Mouse (Mus musculus) MEL (cell line): Measurements from ENCODE around the gene Ddx4. TPM values are rescaled to one million over a fixed set of nuclear protein-coding genes. Genes with fewer than 3 reads are reported as not detected.

Experiments used
- DNase-seq: peaks from one replicate; pipeline ENCODE4 v3.0.0; 2011; ENCODE audit warnings: low read depth, low spot score
- H3K27ac ChIP-seq: 2 replicates; pipeline ENCODE4 v1.5.1; 2012; ENCODE audit warnings: low read depth, mild to moderate bottlenecking, control low read depth, low read length, moderate library complexity; ENCODE audit not compliant: control insufficient read depth
- H3K27me3 ChIP-seq, 2 experiments: fragments of 150-350 bp in 1 of 2; sonication (generic) in 1 of 2; 2 replicates each; pipeline ENCODE4 v1.6.1; 2012; ENCODE audit warnings: low read length in 2 of 2, mild to moderate bottlenecking in 2 of 2, improper control_type of control experiment in 1 of 2, moderate library complexity in 1 of 2; ENCODE audit not compliant: insufficient read depth in 2 of 2, control insufficient read depth in 1 of 2
- H3K36me3 ChIP-seq, 2 experiments: 2 replicates each; pipeline ENCODE4 v1.6.1; 2012 to 2014; ENCODE audit warnings: low read length in 2 of 2, improper control_type of control experiment in 1 of 2, inconsistent platforms in 1 of 2, mild to moderate bottlenecking in 1 of 2; ENCODE audit not compliant: insufficient read depth in 2 of 2, control insufficient read depth in 1 of 2
- H3K4me1 ChIP-seq, 2 experiments: fragments of 150-350 bp in 1 of 2; sonication (generic) in 1 of 2; 2 replicates each; pipeline ENCODE4 v1.6.1; 2012; ENCODE audit warnings: low read length in 2 of 2, improper control_type of control experiment in 1 of 2, mild to moderate bottlenecking in 1 of 2; ENCODE audit not compliant: insufficient read depth in 2 of 2, control insufficient read depth in 1 of 2
- H3K4me3 ChIP-seq, 2 experiments: fragments of 150-350 bp in 1 of 2; sonication (generic) in 1 of 2; 2 replicates each; pipeline ENCODE4 v1.5.1; 2012; ENCODE audit warnings: low read depth in 2 of 2, low read length in 2 of 2, mild to moderate bottlenecking in 2 of 2, moderate library complexity in 2 of 2, control low read depth in 1 of 2, improper control_type of control experiment in 1 of 2; ENCODE audit not compliant: control insufficient read depth in 1 of 2, insufficient read depth in 1 of 2
- H3K79me2 ChIP-seq: 2 replicates; pipeline ENCODE4 v1.6.1; 2012; ENCODE audit warnings: mild to moderate bottlenecking, low read length, moderate library complexity; ENCODE audit not compliant: control insufficient read depth, poor library complexity, insufficient read depth
- H3K9ac ChIP-seq: 2 replicates; pipeline ENCODE4 v1.6.1; 2012; ENCODE audit warnings: low read depth, mild to moderate bottlenecking, control low read depth, low read length, moderate library complexity; ENCODE audit not compliant: control insufficient read depth, poor library complexity, severe bottlenecking
- H3K9me3 ChIP-seq: fragments of 150-350 bp; sonication (generic); replicated peaks from 2 replicates; pipeline ENCODE4 v1.6.1; 2012; ENCODE audit warnings: mild to moderate bottlenecking, low read length, improper control_type of control experiment, moderate library complexity; ENCODE audit not compliant: insufficient read depth
- BHLHE40 ChIP-seq: IDR thresholded peaks from 2 replicates; pipeline ENCODE4 v1.6.1; 2012; ENCODE audit warnings: low read depth, mild to moderate bottlenecking, inconsistent platforms, low read length, improper control_type of control experiment, borderline replicate concordance
- CHD1 ChIP-seq: IDR thresholded peaks from 2 replicates; pipeline ENCODE4 v1.6.1; 2012; ENCODE audit warnings: low read depth, mild to moderate bottlenecking, inconsistent platforms, low read length, improper control_type of control experiment
- CTCF ChIP-seq, 3 experiments: IDR thresholded peaks in 2 of 3; conservative IDR thresholded peaks in 1 of 3; 2 replicates each; pipeline ENCODE4 v1.5.1; 2011 to 2012; ENCODE audit warnings: low read length in 3 of 3, low read depth in 2 of 3, mild to moderate bottlenecking in 2 of 3, improper control_type of control experiment in 1 of 3, inconsistent platforms in 1 of 3, mixed read lengths in 1 of 3, moderate library complexity in 1 of 3; ENCODE audit not compliant: control insufficient read depth in 1 of 3, insufficient read depth in 1 of 3, poor library complexity in 1 of 3, severe bottlenecking in 1 of 3
- E2F4 ChIP-seq: IDR thresholded peaks from 2 replicates; pipeline ENCODE4 v1.6.1; 2011; ENCODE audit warnings: low read depth, low read length, improper control_type of control experiment, borderline replicate concordance
- ELF1 ChIP-seq: IDR thresholded peaks from 2 replicates; pipeline ENCODE4 v1.6.1; 2014; ENCODE audit warnings: low read depth, mild to moderate bottlenecking, inconsistent platforms, low read length, improper control_type of control experiment, moderate library complexity
- EP300 ChIP-seq, 2 experiments: IDR thresholded peaks; 2 replicates each; pipeline ENCODE4 v1.6.1; 2011; ENCODE audit warnings: improper control_type of control experiment in 2 of 2, low read length in 2 of 2, low read depth in 1 of 2, mild to moderate bottlenecking in 1 of 2
- ETS1 ChIP-seq: IDR thresholded peaks from 2 replicates; pipeline ENCODE4 v1.6.1; 2012; ENCODE audit warnings: low read depth, mild to moderate bottlenecking, inconsistent platforms, low read length, improper control_type of control experiment, moderate library complexity
- GATA1 ChIP-seq: IDR thresholded peaks from 2 replicates; pipeline ENCODE4 v1.6.1; 2011; ENCODE audit warnings: low read depth, low read length, improper control_type of control experiment
- HCFC1 ChIP-seq: IDR thresholded peaks from 2 replicates; pipeline ENCODE4 v1.6.1; 2012; ENCODE audit warnings: low read depth, mild to moderate bottlenecking, inconsistent platforms, low read length, improper control_type of control experiment, moderate library complexity
- KAT2A ChIP-seq: conservative IDR thresholded peaks from 2 replicates; pipeline ENCODE4 v1.6.1; 2012; ENCODE audit warnings: low read depth, low read length, improper control_type of control experiment, inconsistent platforms
- MAFK ChIP-seq: IDR thresholded peaks from 2 replicates; pipeline ENCODE4 v1.6.1; 2011; ENCODE audit warnings: low read depth, mild to moderate bottlenecking, low read length, improper control_type of control experiment, borderline replicate concordance
- MAX ChIP-seq: IDR thresholded peaks from 2 replicates; pipeline ENCODE4 v1.6.1; 2011; ENCODE audit warnings: low read length, improper control_type of control experiment
- MAZ ChIP-seq: IDR thresholded peaks from 2 replicates; pipeline ENCODE4 v1.6.1; 2012; ENCODE audit warnings: low read depth, mild to moderate bottlenecking, inconsistent platforms, low read length, improper control_type of control experiment
- MYB ChIP-seq: IDR thresholded peaks from 2 replicates; pipeline ENCODE4 v1.6.1; 2011; ENCODE audit warnings: mild to moderate bottlenecking, low read depth, low read length, improper control_type of control experiment
- NELFE ChIP-seq: IDR thresholded peaks from 2 replicates; pipeline ENCODE4 v1.6.1; 2011; ENCODE audit warnings: low read depth, low read length, improper control_type of control experiment
- NRF1 ChIP-seq: IDR thresholded peaks from 2 replicates; pipeline ENCODE4 v1.6.1; 2014; ENCODE audit warnings: low read depth, mild to moderate bottlenecking, inconsistent platforms, low read length, improper control_type of control experiment, moderate library complexity; ENCODE audit not compliant: poor library complexity, insufficient read depth, severe bottlenecking
- POLR2A ChIP-seq, 2 experiments: IDR thresholded peaks; 2 replicates each; pipeline ENCODE4 v1.6.1; 2011 to 2012; ENCODE audit warnings: low read length in 2 of 2, mild to moderate bottlenecking in 2 of 2, control low read depth in 1 of 2, improper control_type of control experiment in 1 of 2, low read depth in 1 of 2, moderate library complexity in 1 of 2; ENCODE audit not compliant: control insufficient read depth in 1 of 2, insufficient read depth in 1 of 2, poor library complexity in 1 of 2
- POLR2AphosphoS5 ChIP-seq: IDR thresholded peaks from 2 replicates; pipeline ENCODE4 v1.6.1; 2012; ENCODE audit warnings: low read depth, borderline replicate concordance, mild to moderate bottlenecking, inconsistent platforms, low read length, moderate library complexity, mixed read lengths
- RAD21 ChIP-seq: IDR thresholded peaks from 2 replicates; pipeline ENCODE4 v1.6.1; 2011; ENCODE audit warnings: mild to moderate bottlenecking, low read depth, low read length, improper control_type of control experiment
- SIN3A ChIP-seq: IDR thresholded peaks from 2 replicates; pipeline ENCODE4 v1.6.1; 2012; ENCODE audit warnings: low read length, improper control_type of control experiment, inconsistent platforms
- TAL1 ChIP-seq: IDR thresholded peaks from 2 replicates; pipeline ENCODE4 v1.6.1; 2012; ENCODE audit warnings: mild to moderate bottlenecking, inconsistent platforms, low read length, moderate library complexity, mixed read lengths
- UBTF ChIP-seq: IDR thresholded peaks from 2 replicates; pipeline ENCODE4 v1.6.1; 2012; ENCODE audit warnings: low read depth, mild to moderate bottlenecking, inconsistent platforms, low read length, improper control_type of control experiment, moderate library complexity, borderline replicate concordance; ENCODE audit not compliant: insufficient read depth
- USF1 ChIP-seq: IDR thresholded peaks from 2 replicates; pipeline ENCODE4 v1.6.1; 2014; ENCODE audit warnings: low read depth, mild to moderate bottlenecking, inconsistent platforms, low read length, improper control_type of control experiment, moderate library complexity
- USF2 ChIP-seq, 2 experiments: IDR thresholded peaks; 2 replicates each; pipeline ENCODE4 v1.6.1; 2011 to 2012; ENCODE audit warnings: improper control_type of control experiment in 2 of 2, low read length in 2 of 2, borderline replicate concordance in 1 of 2, inconsistent platforms in 1 of 2, low read depth in 1 of 2, mild to moderate bottlenecking in 1 of 2; ENCODE audit not compliant: insufficient read depth in 1 of 2
- ZC3H11A ChIP-seq: IDR thresholded peaks from 2 replicates; pipeline ENCODE4 v1.6.1; 2012; ENCODE audit warnings: low read depth, mild to moderate bottlenecking, inconsistent platforms, low read length, improper control_type of control experiment
- ZKSCAN1 ChIP-seq: IDR thresholded peaks from 2 replicates; pipeline ENCODE4 v1.6.1; 2012; ENCODE audit warnings: low read depth, mild to moderate bottlenecking, inconsistent platforms, low read length, improper control_type of control experiment, moderate library complexity
- ZNF384 ChIP-seq: IDR thresholded peaks from 2 replicates; pipeline ENCODE4 v1.6.1; 2012; ENCODE audit warnings: low read depth, mild to moderate bottlenecking, inconsistent platforms, low read length, improper control_type of control experiment
- polyA plus RNA-seq, 2 experiments: library from polyadenylated mRNA; stranded (reverse) in 1 of 2; unstranded in 1 of 2; fragments of >175 nt in 1 of 2; fragments of >200 nt in 1 of 2; gene quantifications; 2 replicates each; pipeline versions ENCODE4 v1.2.1 to v1.2.4; 2012; ENCODE audit warnings: low replicate concordance in 2 of 2, low read depth in 1 of 2; ENCODE audit not compliant: insufficient read length in 2 of 2, insufficient read depth in 1 of 2, missing spikeins in 1 of 2
- total RNA-seq: library from RNA; depleted of rRNA; stranded (reverse); fragments of 300-350 nt; gene quantifications from 2 replicates; pipeline ENCODE4 v1.2.3, GENCODE M21; 2012

Gene Ddx4
- total and polyA plus RNA-seq, 3 experiments = 0.31 to 1.3 TPM; not detected in 1

DNA sequence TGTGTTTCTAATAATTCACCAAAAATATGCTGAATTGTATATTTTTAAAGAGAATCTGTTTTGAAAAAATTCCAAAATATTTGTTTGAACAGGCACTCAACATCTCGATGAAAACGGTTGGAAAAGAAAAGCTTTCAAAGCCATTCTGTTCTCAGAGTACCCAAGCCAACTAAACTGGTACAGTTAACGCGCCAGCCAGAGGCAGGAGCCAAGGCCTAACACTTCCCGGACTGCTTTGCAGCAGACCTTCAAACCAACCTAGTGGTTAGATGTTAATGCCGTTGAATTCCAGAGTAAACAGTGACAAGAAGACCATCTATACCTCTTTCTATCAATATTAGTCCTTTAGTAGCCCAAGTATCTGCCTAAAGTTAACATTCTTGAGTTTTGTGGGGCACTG is 31.7 kb upstream of the Ddx4 start:
- no peaks in the 10 kb centered on the region for H3K79me2 ChIP-seq
- no peak for TF ChIP-seq MAX
- no peak for TF ChIP-seq TAL1
- no peak for TF ChIP-seq NRF1
- TF ChIP-seq USF1 = no peak
- no peak for TF ChIP-seq KAT2A
- TF ChIP-seq MYB = no peak
- no peak for TF ChIP-seq MAFK
- TF ChIP-seq USF2 (IDR thresholded peaks at IDR 0.05; ENCODE audit: borderline replicate concordance in 1 of 2, insufficient read depth in 1 of 2, low read depth in 1 of 2, low read length in 2 of 2) = no peak
- no peak for TF ChIP-seq ELF1
- no peak for TF ChIP-seq ZKSCAN1
- no peak for TF ChIP-seq ZNF384
- TF ChIP-seq EP300 (IDR thresholded peaks at IDR 0.05; ENCODE audit: low read depth in 1 of 2, low read length in 2 of 2) = no peak
- TF ChIP-seq E2F4 = no peak
- TF ChIP-seq POLR2AphosphoS5 = no peak
- no peak for TF ChIP-seq RAD21
- TF ChIP-seq ZC3H11A = no peak
- TF ChIP-seq NELFE = no peak
- TF ChIP-seq, all 39 proteins: peak for 0
- Histone ChIP-seq H3K4me3 (no peak overlapping the region), H3K4me1 (peaks cover 6 to 9% of the 10 kb centered on the region in 2 experiments), H3K27ac (no peak overlapping the region), H3K9me3 (no peaks in the 10 kb centered on the region), H3K36me3 (peaks cover 0 to 10% of the 10 kb centered on the region in 2 experiments), H3K9ac (no peak overlapping the region), H3K27me3 (no peaks in the 10 kb centered on the region)
- no peak for DNase-seq

DNA sequence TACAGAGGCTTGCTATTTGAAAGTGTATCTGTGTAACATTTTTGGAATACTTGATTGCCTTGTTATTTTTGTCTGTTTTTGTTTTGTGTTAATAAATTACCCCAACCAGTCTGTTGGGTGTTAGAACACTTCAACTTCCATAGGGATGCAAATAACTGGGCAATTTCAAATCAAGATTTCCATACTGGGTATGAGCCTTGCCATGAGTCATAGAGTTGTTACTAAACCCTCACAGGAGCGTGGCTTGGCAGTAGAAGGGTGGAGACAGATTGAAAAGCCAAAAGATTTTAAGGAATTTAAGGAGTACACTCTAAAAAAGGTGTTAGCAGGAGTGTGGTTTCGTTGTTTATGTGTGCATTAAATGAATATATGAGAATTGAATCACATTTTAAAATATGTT is 31.0 kb upstream of the Ddx4 start:
- peaks cover 0 to 10% of the 10 kb centered on the region in 2 experiments for H3K36me3 ChIP-seq
- no peak overlapping the region for H3K27ac ChIP-seq
- H3K4me1 ChIP-seq = peaks cover 6 to 9% of the 10 kb centered on the region in 2 experiments
- no peak overlapping the region for H3K9ac ChIP-seq
- H3K9me3 ChIP-seq = no peaks in the 10 kb centered on the region
- H3K79me2 ChIP-seq = no peaks in the 10 kb centered on the region
- DNase-seq = no peak
- H3K27me3 ChIP-seq = no peaks in the 10 kb centered on the region
- TF ChIP-seq BHLHE40 = no peak
- TF ChIP-seq POLR2AphosphoS5 = no peak
- no peak for TF ChIP-seq UBTF
- TF ChIP-seq CHD1 = no peak
- no peak for TF ChIP-seq MAZ
- no peak for TF ChIP-seq ZNF384
- TF ChIP-seq SIN3A = no peak
- TF ChIP-seq HCFC1 = no peak
- no peak for TF ChIP-seq POLR2A (IDR thresholded peaks at IDR 0.05; ENCODE audit: control insufficient read depth in 1 of 2, insufficient read depth in 1 of 2, low read depth in 1 of 2, low read length in 2 of 2, poor library complexity in 1 of 2)
- TF ChIP-seq TAL1 = no peak
- TF ChIP-seq KAT2A = no peak
- no peak for TF ChIP-seq MAFK
- TF ChIP-seq GATA1 = no peak
- TF ChIP-seq E2F4 = no peak
- TF ChIP-seq CTCF (IDR thresholded peaks at IDR 0.05 in 2 of 3, conservative IDR thresholded peaks at IDR 0.05 in 1 of 3; ENCODE audit: control insufficient read depth in 1 of 3, insufficient read depth in 1 of 3, low read depth in 2 of 3, low read length in 3 of 3, poor library complexity in 1 of 3, severe bottlenecking in 1 of 3) = no peak
- TF ChIP-seq ELF1 = no peak
- no peak for TF ChIP-seq ETS1
- no peak for TF ChIP-seq MAX
- TF ChIP-seq ZKSCAN1 = no peak
- H3K4me3 ChIP-seq = no peak overlapping the region
